Mouse (Mus musculus) bone marrow, adult 2 months (tissue): ENCODE measurements around the gene Cog3.

Experiments
- CTCF ChIP-seq: fragments of 200-500 bp; IDR thresholded peaks from 2 replicates; pipeline ENCODE4 v1.5.1; 2011; ENCODE audit warnings: low read length, control low read depth; ENCODE audit not compliant: control insufficient read depth, insufficient read depth
- POLR2A ChIP-seq: fragments of 200-500 bp; IDR thresholded peaks from 2 replicates; pipeline ENCODE4 v1.6.1; 2011; ENCODE audit warnings: low read depth, mild to moderate bottlenecking, control low read depth, low read length, borderline replicate concordance; ENCODE audit not compliant: control insufficient read depth

DNA sequence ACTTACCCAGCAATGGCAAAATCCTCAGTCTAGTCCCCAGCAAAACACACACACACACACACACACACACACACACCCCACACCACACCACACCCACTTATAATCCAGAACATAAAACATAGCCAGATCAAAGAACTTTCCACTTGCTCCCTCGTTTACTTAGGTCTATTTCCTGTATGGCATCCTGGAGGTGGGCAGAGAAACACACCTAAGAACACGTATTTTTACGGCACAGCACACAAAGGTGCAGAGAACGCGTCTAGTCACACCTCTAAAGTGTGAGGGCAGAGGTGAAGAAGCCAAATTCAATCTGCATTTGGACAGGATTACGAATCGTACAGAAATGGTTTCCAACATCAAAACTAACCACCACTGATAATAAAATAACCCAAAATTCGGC lies 1.1 kb downstream of the Cog3 start:
- no peak for TF ChIP-seq CTCF
- TF ChIP-seq POLR2A, result no peak
